Mouse (Mus musculus) stomach, postnatal 0 days (tissue): ENCODE measurements at regions not wholly inside any gene's neighbourhood (a gene's known extent, or its start where the extent isn't known, plus 50 kb on each side); places are given as distances from the start of the nearest gene placed in this dataset.
A peak's percentile ranks its signal among the peaks of the same experiment; 100 is the strongest.

Experiments
- ATAC-seq: fragments of 200-750 bp; cut with Nextera tagmentation; 2 replicates; pipeline ENCODE4 v1.8.0; 2017; ENCODE audit not compliant: low FRiP score, low TSS enrichment
- DNase-seq: peaks from one replicate; pipeline ENCODE4 v3.0.0-alpha.2; 2016; ENCODE audit warnings: low spot score
- H3K27ac ChIP-seq: fragments of 300-500 bp; sonication (generic); replicated peaks from 2 replicates; pipeline ENCODE4 v1.5.1; 2014; ENCODE audit warnings: mild to moderate bottlenecking, control low read depth
- H3K27me3 ChIP-seq: fragments of 300-500 bp; sonication (generic); 2 replicates; pipeline ENCODE4 v1.6.1; 2014; ENCODE audit warnings: low read length; ENCODE audit not compliant: control insufficient read depth, insufficient read depth
- H3K36me3 ChIP-seq: fragments of 300-500 bp; sonication (generic); 2 replicates; pipeline ENCODE4 v1.6.1; 2014; ENCODE audit warnings: low read length, mixed read lengths; ENCODE audit not compliant: control insufficient read depth, insufficient read depth
- H3K4me1 ChIP-seq: fragments of 300-500 bp; sonication (generic); replicated peaks from 2 replicates; pipeline ENCODE4 v1.6.1; 2014; ENCODE audit warnings: antibody characterized with exemption; ENCODE audit not compliant: control insufficient read depth, insufficient read depth
- H3K4me2 ChIP-seq: fragments of 300-500 bp; sonication (generic); replicated peaks from 2 replicates; pipeline ENCODE4 v1.6.1; 2014; ENCODE audit warnings: low read depth, mild to moderate bottlenecking, control low read depth, moderate library complexity
- H3K4me3 ChIP-seq: fragments of 300-500 bp; sonication (generic); 2 replicates; pipeline ENCODE4 v1.5.1; 2014; ENCODE audit warnings: low read depth, low read length, control low read depth
- H3K9ac ChIP-seq: fragments of 300-500 bp; sonication (generic); 2 replicates; pipeline ENCODE4 v1.6.1; 2014; ENCODE audit warnings: mild to moderate bottlenecking, low read length, control low read depth, mixed read lengths
- H3K9me3 ChIP-seq: fragments of 300-500 bp; sonication (generic); 2 replicates; pipeline ENCODE4 v1.6.1; 2016; ENCODE audit warnings: low read length; ENCODE audit not compliant: control insufficient read depth
- CTCF ChIP-seq: IDR thresholded peaks from 2 replicates; pipeline ENCODE4 v1.5.1; 2016; ENCODE audit warnings: antibody characterized with exemption, low read depth, mild to moderate bottlenecking, moderate library complexity
- EP300 ChIP-seq: optimal IDR thresholded peaks from 2 replicates; pipeline ENCODE3; 2016; ENCODE audit warnings: antibody characterized with exemption
- WGBS: fragments of 180-500 bp; shearing (Covaris S2); extraction: QIAGEN DNeasy Blood & Tissue Kit; methylation state at CpG from one replicate; pipeline ENCODE4 v1.1.7; 2014; 5-methylcytosine and 5-hydroxymethylcytosine counted together

DNA sequence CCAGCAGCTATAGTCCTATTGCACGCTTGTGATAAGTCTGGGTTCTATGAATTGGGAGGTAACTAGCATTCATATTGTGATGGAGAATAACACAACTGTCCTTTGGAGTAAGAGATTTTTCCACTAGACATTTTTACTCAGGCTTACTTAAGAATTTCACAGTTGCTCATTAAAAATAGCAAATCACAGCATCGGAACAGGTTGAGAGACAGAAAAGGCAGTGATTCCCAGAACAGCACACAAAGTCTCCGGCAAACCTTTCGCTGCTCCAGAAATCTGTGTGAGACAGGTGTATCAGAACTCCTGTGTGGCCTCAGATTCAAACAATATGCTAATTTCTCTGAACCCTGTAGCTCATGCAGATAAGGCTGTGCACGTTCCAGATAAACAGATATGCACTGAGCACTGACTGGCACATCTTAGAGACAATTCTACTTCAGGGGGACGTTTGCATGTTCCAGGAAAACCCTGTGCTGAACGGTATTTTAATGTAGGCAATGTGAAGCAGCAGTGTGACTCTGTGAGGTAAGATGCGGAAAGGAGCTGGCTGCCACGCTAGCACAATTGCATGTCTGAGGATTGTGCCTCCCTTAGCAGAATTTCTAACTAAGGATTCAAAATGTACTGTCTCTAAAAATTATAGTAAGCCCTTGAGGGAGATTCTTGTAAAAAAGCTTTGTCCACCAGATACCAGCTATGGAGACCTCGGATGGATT lies 99.8 kb upstream of the Kynu start:
- no peak overlapping the region for H3K4me2 ChIP-seq
- TF ChIP-seq CTCF (no peak), EP300 (no peak)
- H3K4me1 ChIP-seq: no peaks in the 10 kb centered on the region
- no peak for DNase-seq
- H3K27me3 ChIP-seq: no peaks in the 10 kb centered on the region
- no peak overlapping the region for H3K4me3 ChIP-seq
- H3K9ac ChIP-seq: no peak overlapping the region
- no peaks in the 10 kb centered on the region for H3K9me3 ChIP-seq
- WGBS: 81% methylated on average over 10 of the region's 10 CpGs
- ATAC-seq: no peak
- no peaks in the 10 kb centered on the region for H3K36me3 ChIP-seq
- no peak overlapping the region for H3K27ac ChIP-seq

- Histone ChIP-seq H3K4me3 (no peak overlapping the region), H3K9ac (no peak overlapping the region), H3K9me3 (no peaks in the 10 kb centered on the region), H3K27me3 (no peaks in the 10 kb centered on the region), H3K4me2 (no peak overlapping the region), H3K27ac (no peak overlapping the region), H3K4me1 (no peaks in the 10 kb centered on the region), H3K36me3 (no peaks in the 10 kb centered on the region)
- ATAC-seq (no peak), DNase-seq (no peak)
- TF ChIP-seq CTCF (no peak), EP300 (no peak)
- 65% methylated on average over 3 of the region's 3 CpGs for WGBS
Measured at GRCm38 (mm10) chr2:43469161-43469560, 86.0 kb upstream of the Kynu start.

DNA sequence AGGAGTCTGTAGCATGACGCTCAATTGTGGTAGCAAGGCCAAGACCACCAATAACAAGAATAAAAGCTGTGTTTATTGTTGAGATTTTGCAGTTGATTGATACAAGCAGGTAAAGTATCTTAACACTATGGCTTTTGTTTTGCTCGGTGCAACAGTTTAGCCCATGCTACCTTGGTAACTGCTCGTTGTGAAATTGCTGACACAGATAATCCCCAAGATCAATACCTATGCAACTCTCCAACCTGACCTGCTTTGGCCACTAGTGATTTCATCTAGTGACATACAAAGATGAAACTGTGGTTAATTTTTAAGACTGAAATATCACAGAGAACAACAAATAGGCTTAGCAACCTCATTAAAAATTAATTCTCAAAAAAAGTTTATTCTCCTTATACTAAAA lies 85.2 kb upstream of the Kynu start:
- H3K4me1 ChIP-seq: no peaks in the 10 kb centered on the region
- H3K27me3 ChIP-seq: no peaks in the 10 kb centered on the region
- no peak for ATAC-seq
- H3K27ac ChIP-seq: no peak overlapping the region
- no peak overlapping the region for H3K4me2 ChIP-seq
- no peak overlapping the region for H3K4me3 ChIP-seq
- DNase-seq: no peak
- TF ChIP-seq EP300 (no peak), CTCF (no peak)
- H3K9me3 ChIP-seq: no peaks in the 10 kb centered on the region
- WGBS: 74% methylated on average over 3 of the region's 3 CpGs
- no peaks in the 10 kb centered on the region for H3K36me3 ChIP-seq
- H3K9ac ChIP-seq: no peak overlapping the region

GRCm38 (mm10) chr2:43478494-43478893 lies 76.6 kb upstream of the Kynu start:
- no peak for DNase-seq
- no peaks in the 10 kb centered on the region for H3K4me1 ChIP-seq
- ATAC-seq: peak; percentile 61; the same call in 1 of the 2 replicates
- H3K4me3 ChIP-seq: no peak overlapping the region
- no peak overlapping the region for H3K9ac ChIP-seq
- no peak overlapping the region for H3K27ac ChIP-seq
- no peaks in the 10 kb centered on the region for H3K9me3 ChIP-seq
- H3K36me3 ChIP-seq: no peaks in the 10 kb centered on the region
- H3K4me2 ChIP-seq: no peak overlapping the region
- TF ChIP-seq EP300 (no peak), CTCF (no peak)
- H3K27me3 ChIP-seq: no peaks in the 10 kb centered on the region

DNA sequence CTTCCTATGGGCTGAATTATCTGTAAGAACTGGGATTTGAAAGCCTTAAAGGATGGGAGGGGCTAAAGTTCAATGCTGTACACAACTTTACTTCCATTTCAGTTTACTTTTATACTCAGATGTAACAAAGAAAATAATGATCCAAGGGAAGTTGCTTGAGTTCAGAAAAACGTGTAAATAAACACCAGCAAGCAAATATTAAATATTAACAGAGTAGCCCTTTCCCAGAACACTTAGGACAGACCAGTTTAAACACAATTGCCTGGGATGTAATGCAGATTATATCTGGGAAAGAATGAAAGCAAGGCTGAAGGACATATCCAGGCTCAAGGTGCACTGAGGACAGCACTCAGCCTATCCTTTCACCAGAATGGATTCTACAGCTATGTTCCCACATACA lies 75.3 kb upstream of the Kynu start:
- no peak for ATAC-seq
- WGBS: 8% methylated on average over 1 of the region's 1 CpGs
- Histone ChIP-seq H3K4me2 (no peak overlapping the region), H3K4me3 (no peak overlapping the region), H3K9ac (no peak overlapping the region), H3K4me1 (no peaks in the 10 kb centered on the region), H3K36me3 (no peaks in the 10 kb centered on the region), H3K27me3 (no peaks in the 10 kb centered on the region), H3K27ac (no peak overlapping the region), H3K9me3 (no peaks in the 10 kb centered on the region)
- DNase-seq: no peak
- TF ChIP-seq CTCF (no peak), EP300 (no peak)
